Mouse (Mus musculus): Measurements from ENCODE around the gene Ccdc58.
"Not testable (repeated sequence)": the region's sequence is repeated elsewhere in the genome, so short reads cannot be mapped to it uniquely, and the experiment has no call there.

Gene Ccdc58

DNA sequence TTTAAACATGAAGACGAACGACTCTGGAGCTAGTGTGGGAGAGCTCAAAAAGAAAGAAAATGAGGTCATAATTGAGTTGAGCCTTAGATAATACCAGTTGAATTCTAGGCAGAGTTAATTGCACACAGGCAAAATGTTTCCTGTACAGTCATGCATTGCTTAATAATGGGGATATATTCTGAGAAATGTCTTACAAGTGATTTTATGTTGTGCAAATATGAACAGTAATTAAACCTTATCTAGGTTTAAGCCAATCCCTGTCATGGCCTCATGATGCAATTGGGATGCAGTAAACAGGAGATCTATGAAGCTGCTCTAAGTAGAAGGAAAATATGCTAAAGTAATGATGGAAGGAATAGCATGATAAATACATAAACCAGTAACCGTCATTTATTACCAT, 3.3 kb downstream of the Ccdc58 start:
- DNase-seq (ENCODE audit: low spot score) = no peak

DNA sequence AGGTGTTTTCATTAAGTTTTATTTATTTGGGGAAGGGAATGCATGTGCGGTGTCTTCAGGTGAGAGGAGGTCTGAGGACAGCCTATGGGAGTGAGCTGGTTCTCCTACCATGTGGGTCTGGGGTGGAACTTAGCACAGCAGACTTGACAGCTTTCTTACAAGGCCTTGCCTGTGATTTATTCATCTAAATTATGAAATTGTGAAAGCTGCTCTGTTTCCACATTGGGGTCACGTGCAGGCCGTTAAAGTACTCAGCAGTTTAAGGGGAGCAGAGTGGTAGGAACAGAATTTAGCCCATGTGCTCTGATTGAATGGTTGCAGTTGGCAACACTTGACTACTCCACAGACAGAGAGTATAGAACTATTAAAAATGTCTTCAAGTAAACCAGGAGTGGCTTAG, 8.4 kb downstream of the Ccdc58 start:
- no peak for DNase-seq (ENCODE audit: low spot score)

DNA sequence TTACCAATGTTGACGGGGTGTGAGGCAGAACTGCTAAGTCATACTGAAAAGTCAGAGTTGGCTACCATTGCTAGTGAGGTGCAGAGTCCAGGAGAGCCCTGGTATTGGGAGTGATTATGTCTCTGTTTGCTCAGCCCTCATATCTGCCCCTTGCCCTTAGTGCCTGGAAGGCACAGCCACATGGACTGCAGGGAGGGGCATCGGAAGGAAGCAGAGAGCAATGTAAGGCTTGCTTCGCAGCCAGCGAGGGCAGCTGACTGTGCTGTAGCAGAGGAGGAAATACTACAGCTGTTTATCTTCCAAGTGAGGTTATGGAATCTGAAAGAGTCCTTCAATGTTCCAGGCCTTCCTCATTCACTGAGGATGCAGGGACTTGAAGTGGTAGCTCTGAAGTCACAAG, 16.4 kb downstream of the Ccdc58 start:
- no peak for DNase-seq (ENCODE audit: low spot score)

DNA sequence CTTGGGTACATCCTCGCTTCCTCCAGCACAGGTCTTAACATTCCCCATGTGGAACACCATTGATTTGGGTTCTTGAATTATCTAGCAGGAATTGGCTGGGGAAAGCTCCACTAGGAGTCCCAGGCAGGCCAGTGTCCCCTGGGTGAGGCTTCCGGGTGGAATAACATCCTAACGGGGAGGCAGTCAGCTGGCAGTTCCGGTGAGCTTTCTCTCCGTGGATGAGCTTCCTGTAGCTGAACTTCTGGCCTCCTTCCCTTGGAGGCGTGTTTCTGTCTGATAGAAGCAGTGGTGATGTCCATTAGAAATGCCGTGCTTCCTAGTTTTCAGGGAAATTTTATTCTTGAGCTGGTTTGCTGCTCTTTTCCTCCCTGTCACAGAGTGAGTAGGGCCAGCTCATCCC, 17.6 kb downstream of the Ccdc58 start:
- DNase-seq (ENCODE audit: low spot score) = no peak

DNA sequence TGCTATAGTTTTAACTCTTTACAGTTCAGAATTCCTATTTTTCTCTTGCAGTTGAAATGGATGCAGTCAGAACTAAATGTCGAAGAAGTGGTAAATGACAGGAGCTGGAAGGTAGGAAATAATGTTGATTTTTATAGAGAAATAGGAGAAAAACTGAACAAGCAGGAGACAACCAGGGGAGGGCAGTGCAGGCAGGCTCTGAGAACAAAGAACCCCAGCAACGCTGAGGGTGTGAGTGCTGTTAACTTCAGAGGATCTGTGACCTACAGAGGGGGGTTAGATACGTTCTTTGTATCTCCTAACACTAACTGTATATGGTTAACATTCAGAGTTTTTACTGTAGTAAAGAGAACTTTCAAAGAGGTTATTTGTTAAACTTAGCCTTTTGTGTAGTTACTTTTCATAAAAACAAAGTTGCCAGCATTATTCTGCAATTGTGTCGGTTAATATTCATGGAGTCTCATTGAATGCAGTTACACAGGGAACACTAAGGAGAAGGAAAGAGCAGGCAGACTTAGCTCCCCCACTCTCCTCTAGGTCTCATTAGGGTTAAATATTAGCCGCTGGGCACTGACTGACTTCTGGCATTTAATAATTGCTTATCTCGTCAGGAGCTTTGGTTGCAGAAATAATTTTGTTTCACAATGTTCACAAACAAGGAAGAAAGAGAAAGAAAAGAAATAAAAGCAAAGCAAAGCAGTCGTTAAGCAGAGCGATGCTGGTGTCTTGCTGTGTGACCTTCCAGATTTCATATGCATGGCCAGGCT, 18.5 kb downstream of the Ccdc58 start:
- no peak for DNase-seq (ENCODE audit: low spot score)

DNA sequence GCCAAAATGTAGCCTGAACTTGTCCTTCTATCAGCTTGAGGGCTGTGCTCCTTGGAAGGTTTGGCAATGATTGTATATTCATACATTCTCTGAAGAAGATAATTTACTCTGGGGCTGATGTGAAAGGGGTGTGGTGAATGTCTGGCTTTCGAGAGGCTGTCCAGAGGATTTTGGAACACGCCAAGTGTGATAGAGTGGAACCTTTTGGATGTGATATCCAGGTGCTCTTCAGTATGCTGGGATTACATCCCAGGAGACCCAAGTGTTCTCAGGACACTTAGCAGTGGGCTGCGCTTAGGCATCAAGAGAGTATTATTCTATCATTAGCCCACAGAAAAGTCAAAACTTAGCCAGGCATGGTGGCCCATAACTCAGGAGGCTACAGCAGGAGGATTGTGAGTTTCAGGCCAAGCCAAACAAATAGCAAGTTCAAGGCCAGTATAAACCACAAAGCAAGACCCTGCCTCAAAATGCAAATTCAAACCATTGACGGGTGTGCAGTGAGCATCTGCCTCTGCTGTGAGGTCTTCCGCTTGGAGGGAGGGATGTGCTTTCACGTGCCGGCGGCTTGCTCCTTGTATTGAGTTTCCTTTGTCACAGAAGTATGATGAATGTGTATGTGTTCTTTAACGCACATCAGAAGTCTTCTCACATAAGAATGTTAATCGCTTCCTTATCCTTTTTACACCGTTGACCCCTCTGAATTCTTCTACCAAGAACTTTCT, 19.5 kb downstream of the Ccdc58 start:
- DNase-seq (ENCODE audit: low spot score) = no peak

DNA sequence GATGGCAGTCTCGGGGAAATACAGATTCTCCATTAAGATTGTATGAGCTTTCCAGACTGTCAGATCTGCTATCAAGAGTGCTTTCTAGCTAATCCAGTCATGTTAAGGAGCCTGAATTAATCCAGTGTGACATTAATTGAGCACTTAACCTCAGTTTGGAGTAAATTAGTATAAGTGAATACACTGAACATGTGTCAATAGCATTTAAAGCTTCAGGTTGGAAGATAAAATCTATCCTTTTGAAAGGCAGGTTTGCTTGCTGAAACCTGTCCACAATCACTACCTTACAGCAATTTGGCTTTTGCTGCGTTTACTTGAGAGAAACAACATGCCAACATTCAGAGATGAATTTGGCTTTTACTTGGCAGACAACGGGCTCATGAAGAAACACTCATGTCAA, 22.6 kb downstream of the Ccdc58 start:
- DNase-seq (ENCODE audit: low spot score) = peak; percentile 58

DNA sequence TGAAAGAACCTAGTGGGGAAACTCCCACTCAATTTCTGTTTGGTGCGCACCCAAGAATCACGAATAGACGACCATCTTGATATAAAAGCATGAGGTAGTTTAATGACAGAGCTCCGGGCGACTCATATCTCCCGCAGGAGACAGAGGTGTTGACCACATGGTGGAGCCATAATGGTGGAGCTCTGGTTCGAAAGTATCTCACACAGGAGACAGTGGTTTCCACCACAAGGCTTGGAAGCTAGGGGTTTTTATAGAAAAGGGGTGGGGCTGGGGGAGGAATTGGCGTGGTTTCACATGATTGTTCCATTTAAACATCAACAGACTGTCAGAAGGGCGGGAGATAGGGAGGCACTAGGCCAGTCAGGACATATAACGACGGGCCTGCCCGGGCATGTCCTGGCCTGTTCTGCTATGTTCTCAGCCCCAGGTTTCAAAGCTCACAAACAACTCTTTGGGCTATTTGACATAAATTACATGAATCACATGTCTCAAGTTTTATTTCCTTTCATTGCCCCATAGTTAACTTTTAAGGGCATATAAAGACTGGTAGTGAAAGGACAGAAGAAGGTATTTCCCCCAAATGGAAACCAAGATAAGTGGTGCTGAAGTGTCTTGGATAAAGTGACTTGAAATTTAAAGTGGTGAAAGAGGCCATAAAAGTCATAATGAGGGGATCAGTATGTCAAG, 26.5 kb downstream of the Ccdc58 start:
- DNase-seq (ENCODE audit: low spot score) = not testable (repeated sequence)

DNA sequence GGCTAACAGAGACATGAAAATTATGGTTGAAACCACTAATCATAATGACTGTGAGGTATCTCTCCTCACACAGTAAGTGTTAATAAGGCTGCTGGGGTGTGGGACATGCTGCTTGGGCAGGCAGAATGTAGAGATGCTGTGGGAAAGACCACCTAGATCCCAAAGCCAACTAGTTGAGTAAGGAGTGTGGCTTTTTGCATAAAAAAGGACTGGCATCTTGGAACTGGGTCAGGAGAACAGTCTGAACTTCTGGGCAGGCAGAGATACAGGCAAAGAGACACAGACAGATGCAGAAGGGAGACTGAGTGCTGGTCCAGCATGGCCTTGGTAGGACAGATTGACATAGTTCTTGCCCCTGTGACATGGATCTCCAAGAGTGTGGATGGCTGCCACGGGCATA, 30.0 kb downstream of the Ccdc58 start:
- DNase-seq (ENCODE audit: low spot score) = no peak

DNA sequence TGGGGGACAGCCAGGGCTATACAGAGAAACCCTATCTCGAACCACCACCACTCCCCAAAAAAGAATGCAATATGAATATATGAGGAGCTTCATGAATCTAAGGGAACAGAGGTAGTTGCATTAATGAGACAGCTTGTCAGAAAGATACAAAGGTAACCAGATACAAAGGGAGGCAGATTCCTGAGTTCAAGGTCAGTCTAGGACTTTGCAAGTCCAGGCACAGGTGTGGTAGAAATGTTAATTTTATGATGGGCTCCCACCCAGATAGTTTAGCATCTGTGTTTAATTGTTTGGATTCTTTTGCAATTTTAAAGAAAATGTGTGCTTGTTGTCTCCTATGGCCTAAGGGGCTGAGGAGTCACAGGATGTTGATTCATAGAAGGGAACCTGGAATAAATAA, 30.7 kb downstream of the Ccdc58 start:
- DNase-seq (ENCODE audit: low spot score) = no peak

DNA sequence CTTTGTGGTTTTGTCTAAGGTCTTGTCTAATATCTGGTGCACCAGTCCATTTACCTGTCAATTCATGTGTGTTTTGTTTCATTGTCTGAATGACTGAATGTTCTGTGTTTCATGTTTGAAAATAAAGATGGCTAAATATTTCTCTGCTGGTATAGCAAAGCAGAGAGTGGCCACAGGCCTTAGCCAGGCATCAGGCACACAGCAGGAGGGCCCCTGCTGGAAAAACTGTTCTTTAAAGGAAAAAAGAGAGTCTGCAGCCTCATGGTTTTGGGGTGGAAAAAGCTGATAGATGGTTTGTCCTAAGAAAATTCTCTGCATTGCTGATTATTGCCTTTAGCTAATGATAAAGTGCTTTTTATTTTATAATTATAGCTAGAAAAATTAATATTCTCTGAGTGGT, 40.0 kb downstream of the Ccdc58 start:
- not testable (repeated sequence) for DNase-seq (ENCODE audit: low spot score)

DNA sequence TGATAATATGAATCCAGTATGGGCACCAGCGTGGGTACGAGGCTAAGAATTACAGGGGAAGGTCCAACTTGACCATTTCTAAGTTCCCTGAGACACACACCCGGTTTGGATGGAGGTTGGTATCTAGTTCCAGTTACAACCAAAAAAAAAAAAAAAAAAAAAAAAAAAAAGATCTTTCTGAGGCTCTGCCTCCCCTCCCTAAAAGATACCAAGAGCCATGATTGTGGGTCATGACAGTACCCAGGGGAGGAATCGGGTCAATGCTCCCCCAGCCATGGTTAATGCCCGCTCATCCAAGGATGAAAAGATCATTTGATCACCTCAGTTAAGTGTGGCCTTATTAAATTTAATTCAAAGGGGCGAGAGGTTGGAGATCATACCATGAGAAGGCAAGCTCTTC, 44.3 kb downstream of the Ccdc58 start:
- DNase-seq (ENCODE audit: low spot score) = not testable (repeated sequence)

DNA sequence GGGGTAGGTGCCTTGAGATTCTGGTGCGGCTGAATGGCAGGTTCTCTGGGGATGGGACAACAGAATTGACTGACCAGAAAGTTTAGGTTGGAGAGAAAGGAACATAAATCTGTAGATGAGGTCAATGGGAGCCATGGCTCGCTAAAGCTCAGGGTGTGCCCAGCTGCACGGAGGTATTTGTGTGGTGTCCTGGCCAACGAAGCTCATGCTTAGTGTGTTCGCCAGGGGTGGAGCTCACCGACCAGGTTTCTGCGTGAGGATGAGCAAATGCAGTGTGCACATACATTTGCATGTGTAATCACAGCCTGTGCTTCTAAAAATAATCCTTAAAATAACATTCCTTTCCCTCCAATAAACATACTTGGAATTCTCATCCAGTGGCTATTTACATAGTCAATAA, 56.6 kb downstream of the Ccdc58 start:
- DNase-seq (ENCODE audit: low spot score) = no peak

DNA sequence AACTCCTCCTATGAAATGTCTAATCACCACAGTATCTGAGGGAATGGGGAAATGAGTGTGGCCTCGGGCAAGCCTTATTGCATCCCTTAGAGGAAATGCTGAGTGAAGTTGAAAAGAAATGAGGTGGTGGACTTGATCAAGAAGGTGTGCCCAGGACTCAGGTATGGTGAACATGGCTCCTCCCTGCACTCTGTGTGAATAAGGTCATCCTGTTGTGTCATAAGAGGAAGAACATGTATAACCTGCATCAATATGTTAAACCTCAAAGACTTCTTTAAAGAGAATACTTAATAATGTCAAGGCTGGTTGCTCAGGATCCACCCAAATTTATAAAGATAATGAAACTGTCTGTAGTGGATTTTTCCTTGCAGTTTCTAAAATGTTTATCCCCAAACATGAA, 59.7 kb downstream of the Ccdc58 start, which contains the start of gene Csta1:
Gene Csta1 (minus strand): TSS at position 101 of the 400 bp plus-strand sequence.
- no peak for DNase-seq (ENCODE audit: low spot score)

DNA sequence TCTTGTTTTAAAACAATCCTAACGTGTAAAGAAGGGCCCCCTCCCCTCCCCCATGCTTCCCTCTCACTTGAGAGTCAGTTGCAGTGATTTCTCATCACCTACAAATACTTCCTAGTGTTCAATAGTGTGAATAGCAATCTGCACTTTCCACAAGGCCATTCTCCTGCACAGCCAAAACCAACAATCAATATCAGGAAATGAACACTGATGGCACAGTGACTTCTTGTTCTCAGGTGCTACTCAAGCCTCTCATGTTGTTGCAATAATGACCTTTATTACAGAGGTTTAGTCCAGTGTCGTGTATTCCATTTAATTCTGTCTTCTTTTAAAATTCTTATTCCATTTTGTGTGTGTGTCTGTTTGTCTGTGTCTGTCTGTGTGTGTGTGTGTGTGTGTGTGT, 66.7 kb downstream of the Ccdc58 start:
- no peak for DNase-seq (ENCODE audit: low spot score)
